Mouse (Mus musculus): ENCODE measurements at regions not wholly inside any gene's neighbourhood (a gene's known extent, or its start where the extent isn't known, plus 50 kb on each side); places are given as distances from the start of the nearest gene placed in this dataset.

GRCm38 (mm10) chr17:64538520-64538953 is 62.0 kb upstream of the Man2a1 start:
- TF ChIP-seq E2F4 (IDR thresholded peaks at IDR 0.05; ENCODE audit: insufficient replicate concordance, low read depth, low read length) (no peak), MAFK (IDR thresholded peaks at IDR 0.05; ENCODE audit: insufficient replicate concordance, low read length) (no peak), CTCF (conservative IDR thresholded peaks at IDR 0.05 in 1 of 2, IDR thresholded peaks at IDR 0.05 in 1 of 2; ENCODE audit: low read depth in 2 of 2, low read length in 2 of 2) (no peak), MYC (IDR thresholded peaks at IDR 0.05; ENCODE audit: low read depth, low read length) (no peak), POLR2A (IDR thresholded peaks at IDR 0.05; ENCODE audit: low read depth, low read length) (no peak), ZNF384 (IDR thresholded peaks at IDR 0.05; ENCODE audit: low read depth, low read length) (no peak), MEF2A (IDR thresholded peaks at IDR 0.05; ENCODE audit: borderline replicate concordance, low read depth, low read length) (no peak)
